Mouse (Mus musculus): ENCODE measurements at regions not wholly inside any gene's neighbourhood (a gene's known extent, or its start where the extent isn't known, plus 50 kb on each side); places are given as distances from the start of the nearest gene placed in this dataset.

DNA sequence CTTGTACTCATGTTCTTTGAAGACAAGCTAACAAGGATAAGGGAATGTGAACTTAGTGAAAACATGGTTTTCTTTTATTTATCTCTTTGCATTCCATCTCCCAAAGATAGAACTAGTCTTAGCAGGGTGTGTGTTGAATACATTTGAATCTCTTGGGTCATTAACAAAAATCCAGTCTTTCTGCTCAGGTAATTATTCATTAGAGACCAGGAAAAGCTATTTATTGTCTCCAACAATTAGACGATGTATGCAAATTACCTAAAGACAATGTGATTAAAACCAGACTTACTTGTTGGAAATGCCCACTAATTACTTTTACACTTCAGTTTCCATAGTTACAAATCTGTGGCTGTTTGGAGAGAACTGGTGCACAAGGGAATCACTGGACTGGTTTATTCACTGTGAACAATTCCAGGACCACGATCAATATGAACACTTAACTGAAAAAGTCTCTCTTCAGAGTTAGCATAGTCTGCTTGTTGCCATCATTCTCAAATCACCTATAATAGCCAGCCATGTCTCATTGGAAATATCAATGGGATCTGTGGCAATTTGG is 584.4 kb downstream of the Mettl4 start:
- intact Hi-C loops (cut with DNase I) = no loop called here
- DNase-seq (ENCODE audit: low spot score in 2 of 2) = no peak

DNA sequence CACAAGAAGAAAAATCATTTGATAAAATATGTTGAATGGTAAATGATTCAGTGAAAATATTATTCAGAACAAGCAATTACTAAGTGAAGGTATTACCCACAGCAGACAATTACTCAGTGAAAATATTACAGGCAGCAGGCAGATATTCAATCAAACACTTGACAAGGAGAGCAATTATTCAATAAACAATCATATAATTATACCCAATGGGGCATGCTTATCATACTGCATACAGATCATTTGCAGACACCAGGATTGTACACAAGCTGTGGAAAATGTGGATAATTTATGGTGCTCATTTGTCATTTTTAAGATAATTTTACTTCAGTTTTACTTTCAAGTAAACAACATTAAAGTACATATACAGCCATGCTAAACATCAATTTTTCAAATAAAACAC is 605.5 kb downstream of the Mettl4 start:
- DNase-seq (ENCODE audit: low spot score in 2 of 2) = no peak
- intact Hi-C loops (cut with DNase I) = no loop called here

DNA sequence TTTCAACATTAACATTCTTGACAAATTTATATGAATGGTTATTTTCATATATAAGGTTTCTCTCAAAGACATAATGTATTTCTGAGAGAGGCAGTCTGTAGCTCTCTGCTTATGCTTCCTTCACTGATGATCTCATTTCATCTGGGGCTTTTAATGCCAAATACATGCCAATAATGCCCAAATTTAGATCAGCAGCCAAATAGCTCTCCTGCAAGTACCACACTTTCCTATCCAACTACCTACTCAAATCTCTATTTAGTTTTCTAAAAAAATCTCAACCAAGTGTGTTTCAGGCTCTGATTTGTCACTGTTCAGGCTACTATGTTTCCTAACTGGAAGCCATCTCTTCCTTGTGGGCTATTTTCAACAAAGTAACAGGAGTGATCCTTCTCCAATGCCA is 616.6 kb downstream of the Mettl4 start:
- intact Hi-C loops (cut with DNase I) = no loop called here
- no peak for DNase-seq (ENCODE audit: low spot score in 2 of 2)

DNA sequence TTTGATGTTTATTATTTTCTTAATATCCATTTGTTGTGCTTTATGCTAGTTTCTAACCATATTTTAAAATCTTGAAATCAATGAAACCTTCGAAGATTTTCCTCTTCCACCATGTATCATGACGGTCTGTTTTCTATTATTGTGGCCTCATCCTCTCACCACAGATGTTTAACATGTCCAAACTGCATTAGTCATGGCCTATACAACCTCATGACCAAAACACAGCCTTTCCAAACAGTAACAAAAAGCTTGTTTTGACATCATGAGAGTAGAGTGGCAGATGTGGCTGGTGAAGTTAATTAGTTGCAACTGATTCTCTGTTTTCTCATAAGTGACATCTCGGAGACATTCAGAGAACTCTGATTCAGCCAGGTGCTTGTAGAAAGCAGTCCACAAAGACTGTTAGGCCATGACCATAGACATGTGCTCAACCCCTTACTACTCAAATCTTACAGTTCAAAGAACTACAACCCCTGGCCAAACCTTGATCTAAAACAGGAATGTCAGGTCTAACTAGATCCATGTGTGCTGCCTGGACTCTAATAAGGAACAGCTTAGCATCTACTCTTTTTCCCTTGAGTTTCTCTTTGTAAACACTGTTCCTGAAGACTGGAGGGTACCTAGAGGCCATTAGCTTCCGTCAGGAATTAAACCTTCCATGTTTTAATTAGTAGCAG is 655.7 kb downstream of the Mettl4 start:
- intact Hi-C loops (cut with DNase I) = no loop called here
- DNase-seq (ENCODE audit: low spot score in 2 of 2) = no peak

DNA sequence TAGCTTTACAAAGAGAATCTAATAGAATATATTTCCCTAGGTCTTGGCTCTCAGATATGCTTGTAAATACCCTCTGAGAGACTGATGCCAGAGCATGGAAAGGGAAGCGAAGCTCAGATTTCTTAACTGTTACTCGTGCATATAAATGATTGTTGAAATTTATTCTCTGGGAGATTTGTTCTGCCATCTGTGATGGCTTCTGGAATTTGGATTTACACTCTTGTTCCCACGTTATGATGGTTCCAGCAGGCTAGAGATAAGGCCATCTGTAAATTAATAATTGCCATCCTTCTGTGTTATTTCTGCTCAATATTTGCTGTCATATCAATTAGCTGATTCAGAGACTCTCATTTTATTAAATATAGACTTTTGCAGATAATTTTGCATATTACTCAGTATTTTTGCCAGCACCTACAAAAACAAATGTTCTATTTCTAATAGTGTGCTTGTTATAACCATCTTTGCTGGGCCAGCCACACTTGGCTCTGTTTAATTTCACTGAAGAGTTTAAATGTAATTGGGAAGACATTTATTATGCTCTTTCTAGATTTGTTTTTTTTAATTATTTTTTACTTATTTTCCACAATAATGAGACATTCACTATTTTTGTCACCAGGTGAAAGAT is 695.3 kb downstream of the Mettl4 start:
- no peak for DNase-seq (ENCODE audit: low spot score in 2 of 2)
- intact Hi-C loops (cut with DNase I) = no loop called here

DNA sequence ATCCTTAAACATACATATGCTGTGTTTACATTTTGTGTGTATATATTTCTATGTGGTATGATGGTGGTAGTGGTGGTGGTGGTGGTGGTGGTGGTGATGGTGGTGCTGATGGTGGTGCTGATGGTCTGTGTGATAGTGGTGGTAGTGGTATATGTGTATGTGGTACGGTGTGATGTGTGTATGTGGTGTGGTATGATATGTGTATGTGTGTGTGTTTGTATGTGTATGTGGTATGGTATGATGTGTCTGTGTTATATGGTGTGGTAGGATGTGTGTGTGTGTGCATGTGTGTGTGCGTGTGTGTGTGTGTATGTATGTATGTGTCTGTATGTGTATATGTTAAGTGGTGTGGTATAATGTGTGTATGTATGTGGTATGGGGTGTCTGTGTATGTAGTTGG is 701.3 kb downstream of the Mettl4 start:
- intact Hi-C loops (cut with DNase I) = no loop called here

DNA sequence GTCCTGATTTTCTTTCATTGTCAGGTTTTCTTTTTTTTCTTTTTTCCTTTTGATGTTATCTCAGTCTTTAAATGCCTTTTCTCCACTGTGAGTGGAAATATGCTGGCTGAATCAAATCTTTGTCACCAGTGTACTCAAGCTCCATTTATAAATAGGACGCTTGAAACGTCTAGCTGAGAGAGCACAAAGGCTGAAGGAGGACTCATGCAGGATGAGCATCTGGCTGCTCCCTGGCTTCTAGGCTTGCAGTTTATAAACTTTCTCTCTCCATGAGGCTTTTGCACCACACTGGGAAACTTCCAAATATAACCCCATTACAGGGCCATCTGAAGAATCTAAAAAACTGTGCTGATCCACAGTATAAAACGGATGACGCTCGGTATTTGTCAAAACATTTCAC is 711.6 kb downstream of the Mettl4 start:
- intact Hi-C loops (cut with DNase I) = no loop called here
- DNase-seq (ENCODE audit: low spot score in 2 of 2) = peak in 1 of 2 experiments; percentile 7

More for the DNA sequence above, 701.3 kb downstream of the Mettl4 start:
- no peak for DNase-seq (ENCODE audit: low spot score in 2 of 2)

DNA sequence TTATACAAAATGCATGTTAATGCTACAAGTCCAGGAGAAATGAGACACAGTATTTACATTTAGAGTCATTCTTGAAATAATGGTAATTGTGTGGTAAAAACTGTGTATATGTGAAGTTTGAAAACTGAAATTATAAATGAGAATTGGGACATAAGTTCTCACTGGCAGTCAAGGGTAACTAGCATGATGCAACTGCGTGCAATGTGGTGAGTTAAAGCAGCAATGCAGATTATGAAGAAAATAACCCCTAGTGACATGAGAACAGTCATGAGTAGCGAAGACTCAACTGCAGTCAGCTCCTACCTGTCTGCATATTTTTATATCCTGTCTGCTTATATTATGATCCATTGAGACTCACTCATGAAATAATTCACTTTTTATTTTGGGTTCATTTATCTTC is 737.4 kb downstream of the Mettl4 start:
- DNase-seq (ENCODE audit: low spot score in 2 of 2) = no peak
- intact Hi-C loops (cut with DNase I) = no loop called here

DNA sequence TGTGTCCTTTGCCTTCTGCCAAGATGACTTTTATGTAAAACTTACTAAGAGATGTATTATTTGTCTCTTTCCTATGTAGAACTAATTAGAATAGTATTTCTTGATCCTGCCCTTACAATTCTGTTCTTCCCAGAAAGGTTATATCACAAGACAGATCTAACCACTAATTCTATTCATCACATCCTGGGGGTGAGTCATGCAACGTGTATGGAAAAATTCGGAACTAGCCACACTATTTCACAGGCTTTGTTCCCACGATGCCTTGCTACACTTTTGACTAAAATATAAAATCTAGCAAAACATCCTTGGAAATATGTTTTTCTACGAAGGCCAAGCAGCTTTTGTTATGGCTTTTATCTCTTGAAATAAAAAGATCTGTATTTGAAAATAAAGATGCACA is 747.7 kb downstream of the Mettl4 start:
- intact Hi-C loops (cut with DNase I) = no loop called here
- no peak for DNase-seq (ENCODE audit: low spot score in 2 of 2)

DNA sequence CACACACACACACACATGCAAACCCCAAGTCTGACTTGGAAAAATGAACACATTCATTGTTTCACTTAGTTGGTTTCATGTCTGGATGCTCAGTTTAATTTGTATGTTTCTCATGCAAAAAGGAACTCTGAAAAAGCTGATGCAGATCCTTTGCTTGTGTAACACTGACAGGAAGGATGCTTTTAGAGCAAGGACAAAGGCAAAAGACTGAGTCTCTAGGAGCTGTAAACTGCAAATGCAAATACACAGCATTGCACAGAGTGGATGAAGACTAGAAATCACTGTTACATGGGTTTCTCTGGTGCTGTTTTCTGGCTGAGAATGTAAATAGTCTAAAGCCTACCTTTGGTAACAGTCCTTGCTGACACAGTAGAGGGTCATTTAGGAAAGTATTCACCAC is 748.3 kb downstream of the Mettl4 start:
- intact Hi-C loops (cut with DNase I) = no loop called here
- no peak for DNase-seq (ENCODE audit: low spot score in 2 of 2)

DNA sequence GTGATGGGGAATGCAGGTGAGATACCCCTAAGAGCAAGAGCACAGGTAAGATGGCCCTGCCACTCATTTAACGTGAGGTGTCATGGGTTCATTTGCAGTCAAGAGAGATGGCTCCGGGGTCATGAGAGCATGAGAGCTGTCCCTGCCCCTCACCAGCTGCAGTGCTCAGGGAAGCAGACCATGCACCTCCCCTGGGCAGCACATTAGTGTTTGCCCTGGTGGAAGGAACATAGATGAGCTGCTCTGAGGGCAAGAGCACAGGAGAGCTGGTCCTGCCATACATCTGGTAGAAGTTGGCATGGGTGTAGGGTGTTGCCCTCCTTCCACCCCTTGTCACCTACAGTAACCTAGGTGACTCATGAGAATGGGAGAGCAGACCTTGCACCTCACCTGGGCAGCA is 762.9 kb downstream of the Mettl4 start:
- intact Hi-C loops (cut with DNase I) = no loop called here

More for the DNA sequence above, 762.9 kb downstream of the Mettl4 start:
- no peak for DNase-seq (ENCODE audit: low spot score in 2 of 2)

All from left cerebral cortex, postnatal 36 days (tissue).